Mouse (Mus musculus): ENCODE results near the gene 4921539E11Rik.

4921539E11Rik gene

GRCm38 (mm10) chr4:103222854-103223253, 67.8 kb downstream of the 4921539E11Rik start:
- no peak for DNase-seq

- no peak for DNase-seq
These were observed 68.9 kb downstream of the 4921539E11Rik start for GRCm38 (mm10) chr4:103221789-103222188.

- no peak for DNase-seq
These were observed 71.7 kb downstream of the 4921539E11Rik start for GRCm38 (mm10) chr4:103219011-103219410.

GRCm38 (mm10) chr4:103216046-103216445, 74.6 kb downstream of the 4921539E11Rik start:
- DNase-seq, result no peak

- peak; percentile 87 to 93 for DNase-seq
These were observed 75.5 kb downstream of the 4921539E11Rik start, which contains the start of gene Slc35d1 for GRCm38 (mm10) chr4:103214925-103215820. TSS of gene Slc35d1 (minus strand) at chr4:103215164.

GRCm38 (mm10) chr4:103214498-103214924, 76.2 kb downstream of the 4921539E11Rik start:
- peak; percentile 87 to 89 for DNase-seq

- peak; percentile 23 to 24 for DNase-seq
These were observed 76.7 kb downstream of the 4921539E11Rik start for GRCm38 (mm10) chr4:103213859-103214497.

GRCm38 (mm10) chr4:103208553-103208952, 82.1 kb downstream of the 4921539E11Rik start:
- no peak for DNase-seq

GRCm38 (mm10) chr4:103203646-103204045, 87.0 kb downstream of the 4921539E11Rik start:
- DNase-seq, result no peak

GRCm38 (mm10) chr4:103200046-103200445, 90.6 kb downstream of the 4921539E11Rik start:
- peak; percentile 60 to 72 for DNase-seq

- no peak for DNase-seq
These were observed 91.6 kb downstream of the 4921539E11Rik start for GRCm38 (mm10) chr4:103199086-103199485.

- no peak for DNase-seq
These were observed 93.3 kb downstream of the 4921539E11Rik start for GRCm38 (mm10) chr4:103197401-103197800.

- peak in 1 of 2 experiments; percentile 17 for DNase-seq
These were observed 98.2 kb downstream of the 4921539E11Rik start for GRCm38 (mm10) chr4:103192421-103192820.

- DNase-seq, result no peak
These were observed 101.7 kb downstream of the 4921539E11Rik start for GRCm38 (mm10) chr4:103188786-103189640.

Measured in cerebellum, postnatal 10 days (tissue).